Mouse (Mus musculus): ENCODE data around the gene Speer4d. TPM values are rescaled to one million over a fixed set of nuclear protein-coding genes. Genes with fewer than 3 reads are reported as not detected.
"Not testable (repeated sequence)": the region's sequence is repeated elsewhere in the genome, so short reads cannot be mapped to it uniquely, and the experiment has no call there.

The Speer4d gene
- polyA plus RNA-seq, 1 experiment, result not detected

GRCm38 (mm10) chr5:15603008-15603407 lies 15.9 kb upstream of the Speer4d start:
- not testable (repeated sequence) for H3K4me1 ChIP-seq (ENCODE audit: control insufficient read depth, insufficient read depth, insufficient read length, low read length); H3K4me3 ChIP-seq (ENCODE audit: low read depth, low read length); H3K27me3 ChIP-seq (ENCODE audit: control insufficient read depth, insufficient read depth, low read length); H3K36me3 ChIP-seq (ENCODE audit: control insufficient read depth, insufficient read depth, low read length); H3K27ac ChIP-seq (ENCODE audit: insufficient read depth, low read depth, low read length)
- WGBS, result 52% methylated on average over 2 of the region's 2 CpGs

- H3K27ac ChIP-seq (ENCODE audit: insufficient read depth, low read depth, low read length); H3K36me3 ChIP-seq (ENCODE audit: control insufficient read depth, insufficient read depth, low read length); H3K4me3 ChIP-seq (ENCODE audit: low read depth, low read length); H3K27me3 ChIP-seq (ENCODE audit: control insufficient read depth, insufficient read depth, low read length); H3K4me1 ChIP-seq (ENCODE audit: control insufficient read depth, insufficient read depth, insufficient read length, low read length): not testable (repeated sequence)
- WGBS, result 71% methylated on average over 8 of the region's 8 CpGs
Observed at GRCm38 (mm10) chr5:15603585-15603984, 15.3 kb upstream of the Speer4d start.

- H3K4me1 ChIP-seq (ENCODE audit: control insufficient read depth, insufficient read depth, insufficient read length, low read length); H3K27ac ChIP-seq (ENCODE audit: insufficient read depth, low read depth, low read length); H3K4me3 ChIP-seq (ENCODE audit: low read depth, low read length); H3K36me3 ChIP-seq (ENCODE audit: control insufficient read depth, insufficient read depth, low read length); H3K27me3 ChIP-seq (ENCODE audit: control insufficient read depth, insufficient read depth, low read length): not testable (repeated sequence)
- 65% methylated on average over 6 of the region's 6 CpGs for WGBS
Observed at GRCm38 (mm10) chr5:15606677-15607076, 12.2 kb upstream of the Speer4d start.

- not testable (repeated sequence) for H3K27me3 ChIP-seq (ENCODE audit: control insufficient read depth, insufficient read depth, low read length); H3K4me3 ChIP-seq (ENCODE audit: low read depth, low read length); H3K27ac ChIP-seq (ENCODE audit: insufficient read depth, low read depth, low read length); H3K36me3 ChIP-seq (ENCODE audit: control insufficient read depth, insufficient read depth, low read length); H3K4me1 ChIP-seq (ENCODE audit: control insufficient read depth, insufficient read depth, insufficient read length, low read length)
- WGBS, result 4% methylated on average over 1 of the region's 1 CpGs
Observed at GRCm38 (mm10) chr5:15610695-15611094, 8.2 kb upstream of the Speer4d start.

- not testable (repeated sequence) for H3K4me1 ChIP-seq (ENCODE audit: control insufficient read depth, insufficient read depth, insufficient read length, low read length); H3K4me3 ChIP-seq (ENCODE audit: low read depth, low read length); H3K27me3 ChIP-seq (ENCODE audit: control insufficient read depth, insufficient read depth, low read length); H3K27ac ChIP-seq (ENCODE audit: insufficient read depth, low read depth, low read length); H3K36me3 ChIP-seq (ENCODE audit: control insufficient read depth, insufficient read depth, low read length)
- WGBS, result 72% methylated on average over 3 of the region's 3 CpGs
Observed at GRCm38 (mm10) chr5:15616195-15616594, 2.7 kb upstream of the Speer4d start.

- WGBS, result 17% methylated on average over 1 of the region's 1 CpGs
- not testable (repeated sequence) for H3K4me1 ChIP-seq (ENCODE audit: control insufficient read depth, insufficient read depth, insufficient read length, low read length); H3K4me3 ChIP-seq (ENCODE audit: low read depth, low read length); H3K27me3 ChIP-seq (ENCODE audit: control insufficient read depth, insufficient read depth, low read length); H3K27ac ChIP-seq (ENCODE audit: insufficient read depth, low read depth, low read length); H3K36me3 ChIP-seq (ENCODE audit: control insufficient read depth, insufficient read depth, low read length)
Observed at GRCm38 (mm10) chr5:15628136-15628535, 9.3 kb downstream of the Speer4d start.

- H3K27ac ChIP-seq (ENCODE audit: insufficient read depth, low read depth, low read length); H3K4me3 ChIP-seq (ENCODE audit: low read depth, low read length); H3K4me1 ChIP-seq (ENCODE audit: control insufficient read depth, insufficient read depth, insufficient read length, low read length); H3K27me3 ChIP-seq (ENCODE audit: control insufficient read depth, insufficient read depth, low read length); H3K36me3 ChIP-seq (ENCODE audit: control insufficient read depth, insufficient read depth, low read length): not testable (repeated sequence)
- whole genome bisulfite sequencing, result 28% methylated on average over 5 of the region's 5 CpGs
Observed at GRCm38 (mm10) chr5:15630068-15630467, 11.2 kb downstream of the Speer4d start.

GRCm38 (mm10) chr5:15637637-15638036 lies 18.8 kb downstream of the Speer4d start:
- H3K27me3 ChIP-seq (ENCODE audit: control insufficient read depth, insufficient read depth, low read length); H3K4me1 ChIP-seq (ENCODE audit: control insufficient read depth, insufficient read depth, insufficient read length, low read length); H3K36me3 ChIP-seq (ENCODE audit: control insufficient read depth, insufficient read depth, low read length); H3K4me3 ChIP-seq (ENCODE audit: low read depth, low read length); H3K27ac ChIP-seq (ENCODE audit: insufficient read depth, low read depth, low read length): not testable (repeated sequence)
- 56% methylated on average over 2 of the region's 2 CpGs for WGBS

GRCm38 (mm10) chr5:15645707-15646106 lies 26.8 kb downstream of the Speer4d start:
- H3K27ac ChIP-seq (ENCODE audit: insufficient read depth, low read depth, low read length); H3K4me3 ChIP-seq (ENCODE audit: low read depth, low read length); H3K36me3 ChIP-seq (ENCODE audit: control insufficient read depth, insufficient read depth, low read length); H3K27me3 ChIP-seq (ENCODE audit: control insufficient read depth, insufficient read depth, low read length); H3K4me1 ChIP-seq (ENCODE audit: control insufficient read depth, insufficient read depth, insufficient read length, low read length): not testable (repeated sequence)
- 20% methylated on average over 6 of the region's 6 CpGs for WGBS

GRCm38 (mm10) chr5:15652334-15652733 lies 33.5 kb downstream of the Speer4d start:
- H3K4me3 ChIP-seq (ENCODE audit: low read depth, low read length); H3K4me1 ChIP-seq (ENCODE audit: control insufficient read depth, insufficient read depth, insufficient read length, low read length); H3K27ac ChIP-seq (ENCODE audit: insufficient read depth, low read depth, low read length); H3K27me3 ChIP-seq (ENCODE audit: control insufficient read depth, insufficient read depth, low read length); H3K36me3 ChIP-seq (ENCODE audit: control insufficient read depth, insufficient read depth, low read length): not testable (repeated sequence)
- WGBS, result 74% methylated on average over 2 of the region's 2 CpGs

- not testable (repeated sequence) for H3K4me1 ChIP-seq (ENCODE audit: control insufficient read depth, insufficient read depth, insufficient read length, low read length); H3K36me3 ChIP-seq (ENCODE audit: control insufficient read depth, insufficient read depth, low read length); H3K27me3 ChIP-seq (ENCODE audit: control insufficient read depth, insufficient read depth, low read length); H3K4me3 ChIP-seq (ENCODE audit: low read depth, low read length); H3K27ac ChIP-seq (ENCODE audit: insufficient read depth, low read depth, low read length)
- whole genome bisulfite sequencing, result 51% methylated on average over 1 of the region's 1 CpGs
Observed at GRCm38 (mm10) chr5:15656959-15657358, 38.1 kb downstream of the Speer4d start, which contains the start of gene 4930572O03Rik. TSS of gene 4930572O03Rik (minus strand) at chr5:15657059.

GRCm38 (mm10) chr5:15663847-15664246 lies 45.0 kb downstream of the Speer4d start:
- H3K4me1 ChIP-seq (ENCODE audit: control insufficient read depth, insufficient read depth, insufficient read length, low read length); H3K36me3 ChIP-seq (ENCODE audit: control insufficient read depth, insufficient read depth, low read length); H3K27me3 ChIP-seq (ENCODE audit: control insufficient read depth, insufficient read depth, low read length); H3K4me3 ChIP-seq (ENCODE audit: low read depth, low read length); H3K27ac ChIP-seq (ENCODE audit: insufficient read depth, low read depth, low read length): not testable (repeated sequence)
- 70% methylated on average over 7 of the region's 7 CpGs for WGBS

Measured in small intestine, adult 2 months (tissue).